Mouse (Mus musculus) embryonic facial prominence, embryonic 11.5 days (tissue): ENCODE results near the gene Lif. TPM values are rescaled to one million over a fixed set of nuclear protein-coding genes. Genes with fewer than 3 reads are reported as not detected.

Experiments used
- ATAC-seq: fragments of 200-750 bp; cut with Nextera tagmentation; replicated peaks from 2 replicates; pipeline ENCODE4 v1.8.0; 2017; ENCODE audit warnings: low read depth; ENCODE audit not compliant: insufficient number of reproducible peaks, low FRiP score, low TSS enrichment
- DNase-seq: peaks from one replicate; pipeline ENCODE4 v3.0.0-alpha.2; 2015; ENCODE audit warnings: low spot score
- H3K27ac ChIP-seq: fragments of 300-500 bp; sonication (generic); replicated peaks from 2 replicates; pipeline ENCODE4 v1.5.1; 2014; ENCODE audit warnings: mild to moderate bottlenecking, low read depth, low read length, control low read depth
- H3K27me3 ChIP-seq: fragments of 300-500 bp; sonication (generic); 2 replicates; pipeline ENCODE4 v1.6.1; 2014; ENCODE audit warnings: mild to moderate bottlenecking, low read length, moderate library complexity, mixed read lengths; ENCODE audit not compliant: control insufficient read depth, insufficient read depth
- H3K36me3 ChIP-seq: fragments of 300-500 bp; sonication (generic); replicated peaks from 2 replicates; pipeline ENCODE4 v1.6.1; 2014; ENCODE audit warnings: low read depth, mild to moderate bottlenecking, low read length, moderate library complexity, mixed read lengths; ENCODE audit not compliant: control insufficient read depth, insufficient read depth
- H3K4me1 ChIP-seq: fragments of 300-500 bp; sonication (generic); 2 replicates; pipeline ENCODE4 v1.6.1; 2014; ENCODE audit warnings: low read length, mixed read lengths; ENCODE audit not compliant: control insufficient read depth, insufficient read depth
- H3K4me2 ChIP-seq: fragments of 300-500 bp; sonication (generic); 2 replicates; pipeline ENCODE4 v1.6.1; 2014; ENCODE audit warnings: low read depth, mild to moderate bottlenecking, control low read depth, low read length, moderate library complexity
- H3K4me3 ChIP-seq: fragments of 300-500 bp; sonication (generic); 2 replicates; pipeline ENCODE4 v1.5.1; 2014; ENCODE audit warnings: low read depth, low read length, control low read depth
- H3K9ac ChIP-seq: fragments of 300-500 bp; sonication (generic); replicated peaks from 2 replicates; pipeline ENCODE4 v1.6.1; 2014; ENCODE audit warnings: mild to moderate bottlenecking, control low read depth, low read length
- H3K9me3 ChIP-seq: fragments of 300-500 bp; sonication (generic); replicated peaks from 2 replicates; pipeline ENCODE4 v1.6.1; 2016; ENCODE audit warnings: mild to moderate bottlenecking, low read length, inconsistent platforms, mixed read lengths; ENCODE audit not compliant: control insufficient read depth
- WGBS: fragments of 180-500 bp; shearing (Covaris S2); extraction: QIAGEN DNeasy Blood & Tissue Kit; methylation state at CpG from one replicate; pipeline ENCODE4 v1.1.7; 2014; 5-methylcytosine and 5-hydroxymethylcytosine counted together
- polyA plus RNA-seq: library from polyadenylated mRNA; unstranded; fragments of >200 nt; fragmentation: Nextera tagmentation; extraction: Ambion mirVana; gene quantifications from 2 replicates; pipeline ENCODE4 v1.2.1, GENCODE M21; 2014

Gene Lif
- polyA plus RNA-seq, 1 experiment from 2014 or later: 0.07 TPM

- Histone ChIP-seq H3K9me3 (no peaks in the 10 kb centered on the region), H3K36me3 (no peaks in the 10 kb centered on the region), H3K4me2 (no peak overlapping the region), H3K4me1 (peaks cover 5% of the 10 kb centered on the region; the same call in 1 of the 2 replicates), H3K27ac (no peak overlapping the region), H3K4me3 (no peak overlapping the region), H3K27me3 (no peaks in the 10 kb centered on the region), H3K9ac (no peak overlapping the region)
- DNase-seq (no peak), ATAC-seq (no peak)
- WGBS: 74% methylated on average over 4 of the region's 4 CpGs
Observed at GRCm38 (mm10) chr11:4309613-4310012, 52.3 kb downstream of the Lif start.

- H3K4me1 ChIP-seq: peaks cover 5% of the 10 kb centered on the region; the same call in 1 of the 2 replicates
- no peaks in the 10 kb centered on the region for H3K36me3 ChIP-seq
- WGBS: 83% methylated on average over 4 of the region's 4 CpGs
- H3K4me2 ChIP-seq: no peak overlapping the region
- ATAC-seq: no peak
- no peaks in the 10 kb centered on the region for H3K27me3 ChIP-seq
- H3K4me3 ChIP-seq: no peak overlapping the region
- DNase-seq: peak; percentile 11
- H3K9ac ChIP-seq: no peak overlapping the region
- H3K9me3 ChIP-seq: no peaks in the 10 kb centered on the region
- no peak overlapping the region for H3K27ac ChIP-seq
Observed at GRCm38 (mm10) chr11:4310324-4310723, 53.0 kb downstream of the Lif start.

GRCm38 (mm10) chr11:4312180-4312579, 54.8 kb downstream of the Lif start:
- Histone ChIP-seq H3K9ac (no peak overlapping the region), H3K27ac (no peak overlapping the region), H3K4me2 (no peak overlapping the region), H3K9me3 (no peaks in the 10 kb centered on the region), H3K27me3 (no peaks in the 10 kb centered on the region), H3K36me3 (no peaks in the 10 kb centered on the region), H3K4me1 (peaks cover 5% of the 10 kb centered on the region; the same call in 1 of the 2 replicates), H3K4me3 (no peak overlapping the region)
- DNase-seq (no peak), ATAC-seq (no peak)
- 57% methylated on average over 4 of the region's 4 CpGs for WGBS

- Histone ChIP-seq H3K4me1 (no peaks in the 10 kb centered on the region), H3K9me3 (no peaks in the 10 kb centered on the region), H3K27me3 (no peaks in the 10 kb centered on the region), H3K4me3 (no peak overlapping the region), H3K9ac (no peak overlapping the region), H3K4me2 (no peak overlapping the region), H3K27ac (no peak overlapping the region), H3K36me3 (no peaks in the 10 kb centered on the region)
- ATAC-seq (no peak), DNase-seq (no peak)
- 69% methylated on average over 5 of the region's 5 CpGs for WGBS
Observed at GRCm38 (mm10) chr11:4317287-4317686, 59.9 kb downstream of the Lif start.

GRCm38 (mm10) chr11:4318011-4318410, 60.7 kb downstream of the Lif start:
- H3K27me3 ChIP-seq: no peaks in the 10 kb centered on the region
- no peak overlapping the region for H3K27ac ChIP-seq
- no peak for DNase-seq
- no peaks in the 10 kb centered on the region for H3K4me1 ChIP-seq
- no peaks in the 10 kb centered on the region for H3K9me3 ChIP-seq
- no peaks in the 10 kb centered on the region for H3K36me3 ChIP-seq
- 85% methylated on average over 3 of the region's 3 CpGs for WGBS
- no peak overlapping the region for H3K4me3 ChIP-seq
- ATAC-seq: no peak
- H3K4me2 ChIP-seq: no peak overlapping the region
- no peak overlapping the region for H3K9ac ChIP-seq

- DNase-seq (no peak), ATAC-seq (no peak)
- no peaks in the 10 kb centered on the region for H3K4me1 ChIP-seq
- H3K4me2 ChIP-seq: no peak overlapping the region
- no peak overlapping the region for H3K4me3 ChIP-seq
- no peaks in the 10 kb centered on the region for H3K9me3 ChIP-seq
- H3K36me3 ChIP-seq: no peaks in the 10 kb centered on the region
- WGBS: 87% methylated on average over 14 of the region's 14 CpGs
- no peak overlapping the region for H3K27ac ChIP-seq
- H3K9ac ChIP-seq: no peak overlapping the region
- no peaks in the 10 kb centered on the region for H3K27me3 ChIP-seq
Observed at GRCm38 (mm10) chr11:4319212-4319955, 62.0 kb downstream of the Lif start.

- 71% methylated on average over 4 of the region's 4 CpGs for WGBS
- Histone ChIP-seq H3K4me3 (no peak overlapping the region), H3K4me1 (no peaks in the 10 kb centered on the region), H3K9me3 (no peaks in the 10 kb centered on the region), H3K4me2 (no peak overlapping the region), H3K27ac (no peak overlapping the region), H3K9ac (no peak overlapping the region), H3K36me3 (no peaks in the 10 kb centered on the region), H3K27me3 (no peaks in the 10 kb centered on the region)
- ATAC-seq (no peak), DNase-seq (no peak)
Observed at GRCm38 (mm10) chr11:4320876-4321275, 63.5 kb downstream of the Lif start.
